Mouse (Mus musculus): ENCODE measurements around the gene D630003M21Rik.

Gene D630003M21Rik

GRCm38 (mm10) chr2:158238101-158238500, 9.1 kb upstream of the D630003M21Rik start:
- in situ Hi-C loops (cut with MboI; ENCODE audit: low sequenced_read_pairs): no loop called here

GRCm38 (mm10) chr2:158236698-158237097, 7.7 kb upstream of the D630003M21Rik start:
- in situ Hi-C loops (cut with MboI; ENCODE audit: low sequenced_read_pairs): no loop called here

GRCm38 (mm10) chr2:158233106-158233505, 4.1 kb upstream of the D630003M21Rik start:
- in situ Hi-C loops (cut with MboI; ENCODE audit: low sequenced_read_pairs): no loop called here

- in situ Hi-C loops (cut with MboI; ENCODE audit: low sequenced_read_pairs): no loop called here
These were observed 3.4 kb upstream of the D630003M21Rik start for GRCm38 (mm10) chr2:158232414-158232813.

- in situ Hi-C loops (cut with MboI; ENCODE audit: low sequenced_read_pairs): no loop called here
These were observed 2.0 kb upstream of the D630003M21Rik start for GRCm38 (mm10) chr2:158231071-158231470.

GRCm38 (mm10) chr2:158230617-158231016, 1.6 kb upstream of the D630003M21Rik start:
- in situ Hi-C loops (cut with MboI; ENCODE audit: low sequenced_read_pairs): no loop called here

GRCm38 (mm10) chr2:158229503-158229892, 476 bp upstream of the D630003M21Rik start:
- in situ Hi-C loops (cut with MboI; ENCODE audit: low sequenced_read_pairs): no loop called here

- in situ Hi-C loops (cut with MboI; ENCODE audit: low sequenced_read_pairs): no loop called here
These were observed 3.7 kb downstream of the D630003M21Rik start for GRCm38 (mm10) chr2:158225301-158225700.

GRCm38 (mm10) chr2:158223497-158223896, 5.5 kb downstream of the D630003M21Rik start:
- in situ Hi-C loops (cut with MboI; ENCODE audit: low sequenced_read_pairs): loop anchor here (25.0 kb wide), 1 partner anchor 611 kb away; no protein-coding TSS in a partner anchor

GRCm38 (mm10) chr2:158222664-158223063, 6.4 kb downstream of the D630003M21Rik start:
- in situ Hi-C loops (cut with MboI; ENCODE audit: low sequenced_read_pairs): loop anchor here (25.0 kb wide), 1 partner anchor 610 kb away; no protein-coding TSS in a partner anchor

GRCm38 (mm10) chr2:158221446-158222084, 7.5 kb downstream of the D630003M21Rik start:
- in situ Hi-C loops (cut with MboI; ENCODE audit: low sequenced_read_pairs): loop anchor here (25.0 kb wide), 1 partner anchor 609 kb away; no protein-coding TSS in a partner anchor

GRCm38 (mm10) chr2:158219562-158219961, 9.5 kb downstream of the D630003M21Rik start:
- in situ Hi-C loops (cut with MboI; ENCODE audit: low sequenced_read_pairs): loop anchor here (25.0 kb wide), 1 partner anchor 607 kb away; no protein-coding TSS in a partner anchor

GRCm38 (mm10) chr2:158216510-158216909, 12.5 kb downstream of the D630003M21Rik start:
- in situ Hi-C loops (cut with MboI; ENCODE audit: low sequenced_read_pairs): loop anchor here (25.0 kb wide), 1 partner anchor 604 kb away; no protein-coding TSS in a partner anchor

GRCm38 (mm10) chr2:158215283-158216117, 13.5 kb downstream of the D630003M21Rik start:
- in situ Hi-C loops (cut with MboI; ENCODE audit: low sequenced_read_pairs): loop anchor here (25.0 kb wide), 1 partner anchor 603 kb away; no protein-coding TSS in a partner anchor

GRCm38 (mm10) chr2:158211764-158212471, 17.1 kb downstream of the D630003M21Rik start:
- in situ Hi-C loops (cut with MboI; ENCODE audit: low sequenced_read_pairs): loop anchor here (25.0 kb wide), 1 partner anchor 600 kb away; no protein-coding TSS in a partner anchor

GRCm38 (mm10) chr2:158210958-158211357, 18.1 kb downstream of the D630003M21Rik start:
- in situ Hi-C loops (cut with MboI; ENCODE audit: low sequenced_read_pairs): loop anchor here (25.0 kb wide), 1 partner anchor 599 kb away; no protein-coding TSS in a partner anchor

GRCm38 (mm10) chr2:158210503-158210902, 18.5 kb downstream of the D630003M21Rik start:
- in situ Hi-C loops (cut with MboI; ENCODE audit: low sequenced_read_pairs): loop anchor here (25.0 kb wide), 1 partner anchor 598 kb away; no protein-coding TSS in a partner anchor

- in situ Hi-C loops (cut with MboI; ENCODE audit: low sequenced_read_pairs): loop anchor here (10.0 to 25.0 kb wide), 2 partner anchors 125 to 597 kb away; no protein-coding TSS in a partner anchor
These were observed 19.2 kb downstream of the D630003M21Rik start for GRCm38 (mm10) chr2:158209776-158210175.

- in situ Hi-C loops (cut with MboI; ENCODE audit: low sequenced_read_pairs): loop anchor here (10.0 to 25.0 kb wide), 2 partner anchors 127 to 596 kb away; no protein-coding TSS in a partner anchor
These were observed 21.2 kb downstream of the D630003M21Rik start for GRCm38 (mm10) chr2:158207848-158208247.

- in situ Hi-C loops (cut with MboI; ENCODE audit: low sequenced_read_pairs): loop anchor here (10.0 to 25.0 kb wide), 2 partner anchors 131 to 592 kb away; no protein-coding TSS in a partner anchor
These were observed 24.9 kb downstream of the D630003M21Rik start for GRCm38 (mm10) chr2:158204114-158204513.
